Mouse (Mus musculus) C2C12 (cell line): ENCODE results near the gene Ccdc36. TPM values are rescaled to one million over a fixed set of nuclear protein-coding genes. Genes with fewer than 3 reads are reported as not detected.

Source experiments
- H3K27me3 ChIP-seq: one replicate; pipeline ENCODE4 v1.6.1; 2011; ENCODE audit not compliant: control insufficient read depth, insufficient read depth, insufficient read length
- H3K36me3 ChIP-seq: one replicate; pipeline ENCODE4 v1.6.1; 2011; ENCODE audit not compliant: control insufficient read depth, insufficient read depth
- H3K4me3 ChIP-seq: one replicate; pipeline ENCODE4 v1.5.1; 2011; ENCODE audit warnings: mild to moderate bottlenecking, control low read depth; ENCODE audit not compliant: poor library complexity, insufficient read depth, severe bottlenecking
- H3K79me2 ChIP-seq: one replicate; pipeline ENCODE4 v1.6.1; 2011; ENCODE audit not compliant: control insufficient read depth, insufficient read depth
- H3K79me3 ChIP-seq: one replicate; pipeline ENCODE4 v1.6.1; 2011; ENCODE audit warnings: low read depth, control low read depth
- H3ac ChIP-seq: one replicate; pipeline ENCODE3; 2011; ENCODE audit warnings: low read depth; ENCODE audit not compliant: control insufficient read depth, insufficient read length
- CEBPB ChIP-seq: IDR thresholded peaks from one replicate; pipeline ENCODE4 v1.6.1; 2011; ENCODE audit warnings: low read depth, mild to moderate bottlenecking, control low read depth, moderate library complexity
- CTCF ChIP-seq: IDR thresholded peaks from one replicate; pipeline ENCODE4 v1.5.1; 2011; ENCODE audit not compliant: control insufficient read depth, insufficient read depth, insufficient read length
- FOSL1 ChIP-seq: IDR thresholded peaks from one replicate; pipeline ENCODE4 v1.8.0; 2011; ENCODE audit warnings: mild to moderate bottlenecking, low read length; ENCODE audit not compliant: poor library complexity, insufficient read depth, severe bottlenecking
- MAX ChIP-seq: IDR thresholded peaks from one replicate; pipeline ENCODE4 v1.6.1; 2011; ENCODE audit warnings: mild to moderate bottlenecking, control low read depth
- MYOD1 ChIP-seq: IDR thresholded peaks from one replicate; pipeline ENCODE4 v1.6.1; 2011; ENCODE audit warnings: low read depth; ENCODE audit not compliant: control insufficient read depth, insufficient read length
- MYOG ChIP-seq: IDR thresholded peaks from one replicate; pipeline ENCODE4 v1.6.1; 2011; ENCODE audit not compliant: control insufficient read depth, insufficient read length; ENCODE audit errors: extremely low read depth
- USF1 ChIP-seq: IDR thresholded peaks from one replicate; pipeline ENCODE4 v1.6.1; 2011; ENCODE audit warnings: low read depth, mild to moderate bottlenecking, control low read depth, moderate library complexity
- polyA plus RNA-seq: library from polyadenylated mRNA; unstranded; fragments of >200 nt; fragmentation: generic; extraction: Trizol; gene quantifications from one replicate; pipeline ENCODE4 v1.2.1, GENCODE M21; 2012; ENCODE audit warnings: missing spikeins

Ccdc36 gene
- polyA plus RNA-seq, 1 experiment, result not detected

DNA sequence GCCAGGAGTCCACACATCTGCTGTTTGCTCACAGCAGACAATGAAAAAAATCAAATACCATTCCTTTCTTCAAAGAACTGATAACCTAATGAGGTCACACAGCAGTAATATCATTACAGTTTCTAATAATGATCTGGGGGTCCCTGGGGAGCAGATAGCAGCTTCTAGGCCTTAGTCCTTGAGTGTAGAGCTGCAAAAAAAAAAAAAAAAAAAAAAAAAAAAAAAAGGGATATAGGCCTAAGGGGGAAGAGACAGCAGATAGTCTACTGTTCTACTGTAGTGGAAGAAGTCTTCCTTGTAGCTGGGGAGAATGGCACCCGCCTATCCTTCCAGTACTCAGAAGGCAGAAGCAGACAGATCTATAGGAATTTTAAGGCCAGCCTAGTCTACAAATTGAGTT lies 32.9 kb downstream of the Ccdc36 start:
- no peak overlapping the region for H3ac ChIP-seq
- no peaks in the 10 kb centered on the region for H3K79me3 ChIP-seq
- TF ChIP-seq MAX (no peak), MYOD1 (no peak), FOSL1 (no peak)

DNA sequence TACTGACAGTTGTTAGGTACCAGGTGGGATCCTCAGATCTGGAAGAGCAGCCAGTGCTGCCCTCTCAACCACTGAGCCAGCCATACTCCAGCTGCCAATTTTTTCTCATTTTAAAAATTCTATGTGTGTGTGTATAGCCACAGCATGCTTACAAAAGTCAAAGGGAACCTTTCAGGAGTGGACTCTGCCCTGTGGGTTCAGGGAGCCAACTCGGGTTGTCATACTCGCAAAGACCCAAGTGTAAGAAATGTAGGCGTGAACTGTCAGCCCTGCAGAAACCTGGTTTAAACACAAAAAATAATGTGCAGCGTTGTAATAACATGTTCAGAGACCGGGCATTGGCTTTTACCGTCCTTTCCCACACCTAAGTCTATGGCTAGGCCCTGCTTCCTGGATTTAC lies 34.1 kb downstream of the Ccdc36 start:
- no peak for TF ChIP-seq CEBPB
- TF ChIP-seq CTCF, result no peak
- peaks cover 20% of the 10 kb centered on the region for H3K36me3 ChIP-seq
- no peaks in the 10 kb centered on the region for H3K79me3 ChIP-seq
- H3K79me2 ChIP-seq, result no peaks in the 10 kb centered on the region
- H3ac ChIP-seq, result no peak overlapping the region
- no peaks in the 10 kb centered on the region for H3K27me3 ChIP-seq
- no peak overlapping the region for H3K4me3 ChIP-seq

More for the DNA sequence above, 32.9 kb downstream of the Ccdc36 start:
- Histone ChIP-seq H3K79me2 (no peaks in the 10 kb centered on the region), H3K4me3 (no peak overlapping the region), H3K36me3 (peaks cover 9% of the 10 kb centered on the region), H3K27me3 (no peaks in the 10 kb centered on the region)

DNA sequence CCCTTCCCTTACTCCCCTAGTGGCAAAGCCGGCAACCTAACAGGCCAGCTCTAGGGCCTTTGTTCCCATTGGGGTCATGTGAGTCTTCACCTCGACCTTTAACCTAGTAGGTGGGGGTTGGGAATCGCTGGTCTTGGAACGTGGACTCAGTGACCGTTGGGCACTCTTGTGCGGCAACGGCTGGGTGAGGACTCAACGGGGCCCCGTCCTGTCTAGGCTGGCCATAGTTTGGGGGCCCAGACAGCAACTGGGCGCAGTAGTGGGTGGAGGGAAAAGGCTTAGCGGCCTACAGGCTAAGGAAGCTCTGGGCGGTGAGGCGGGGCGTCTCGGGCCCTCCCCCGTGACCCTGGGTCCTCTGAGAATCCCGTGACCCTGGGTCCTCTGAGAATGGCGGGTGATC lies 35.6 kb downstream of the Ccdc36 start, which contains the start of gene 1700102P08Rik:
Gene 1700102P08Rik (plus strand): TSS at position 130 of the 400 bp plus-strand sequence.
- no peak for TF ChIP-seq USF1
- TF ChIP-seq FOSL1, result no peak
- no peak for TF ChIP-seq MAX
- no peak for TF ChIP-seq CTCF
- no peak for TF ChIP-seq MYOG
- TF ChIP-seq MYOD1, result no peak
- TF ChIP-seq CEBPB, result no peak
- Histone ChIP-seq H3K27me3 (no peaks in the 10 kb centered on the region), H3K4me3 (no peak within 1 kb of the TSS), H3K36me3 (peaks cover 33% of the 10 kb centered on the region), H3ac (no peak within 1 kb of the TSS), H3K79me3 (no peaks in the 10 kb centered on the region), H3K79me2 (no peaks in the 10 kb centered on the region)

- Histone ChIP-seq H3K79me3 (no peaks in the 10 kb centered on the region), H3K27me3 (no peaks in the 10 kb centered on the region), H3ac (no peak overlapping the region), H3K4me3 (no peak overlapping the region), H3K36me3 (peaks cover 61% of the 10 kb centered on the region), H3K79me2 (no peaks in the 10 kb centered on the region)
- no peak for TF ChIP-seq MYOG
- TF ChIP-seq CTCF, result no peak
- TF ChIP-seq MYOD1, result no peak
- TF ChIP-seq USF1, result no peak
- no peak for TF ChIP-seq FOSL1
- TF ChIP-seq CEBPB, result no peak
- no peak for TF ChIP-seq MAX
Measured at GRCm38 (mm10) chr9:108389220-108389619, 39.1 kb downstream of the Ccdc36 start.

DNA sequence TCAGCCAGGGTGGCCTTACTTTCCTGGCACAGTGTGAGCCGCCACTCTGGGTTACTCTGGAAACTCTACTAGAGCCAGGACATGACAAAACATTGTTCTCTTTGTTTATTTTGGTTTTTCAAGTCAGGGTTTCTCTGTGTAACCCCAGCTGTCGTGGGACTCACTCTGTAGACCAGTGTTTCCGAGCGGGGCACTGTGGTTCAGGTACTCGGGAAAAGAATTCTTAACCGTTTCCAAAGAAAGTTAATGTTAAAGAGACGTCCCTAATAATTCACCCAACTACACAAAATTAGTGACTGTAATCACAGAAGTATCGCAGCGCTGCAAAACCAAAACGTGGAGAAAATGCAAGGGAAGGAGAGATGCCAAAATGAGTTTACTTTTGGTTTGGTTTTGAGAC lies 39.7 kb downstream of the Ccdc36 start:
- H3K79me2 ChIP-seq, result no peaks in the 10 kb centered on the region
- no peaks in the 10 kb centered on the region for H3K79me3 ChIP-seq
- no peak for TF ChIP-seq USF1
- H3K36me3 ChIP-seq, result peaks cover 66% of the 10 kb centered on the region
- no peak overlapping the region for H3K4me3 ChIP-seq
- no peaks in the 10 kb centered on the region for H3K27me3 ChIP-seq
- H3ac ChIP-seq, result no peak overlapping the region

- H3K79me3 ChIP-seq, result no peaks in the 10 kb centered on the region
- no peaks in the 10 kb centered on the region for H3K79me2 ChIP-seq
Measured at GRCm38 (mm10) chr9:108386816-108387215, 41.5 kb downstream of the Ccdc36 start.

More at GRCm38 (mm10) chr9:108386816-108387215, 41.5 kb downstream of the Ccdc36 start:
- no peak overlapping the region for H3ac ChIP-seq
- no peaks in the 10 kb centered on the region for H3K27me3 ChIP-seq
- H3K4me3 ChIP-seq, result no peak overlapping the region
- peaks cover 67% of the 10 kb centered on the region for H3K36me3 ChIP-seq
- TF ChIP-seq MYOG, result no peak
- no peak for TF ChIP-seq CEBPB
- TF ChIP-seq USF1, result no peak
- no peak for TF ChIP-seq FOSL1
- TF ChIP-seq CTCF, result no peak
- TF ChIP-seq MAX, result no peak
- no peak for TF ChIP-seq MYOD1
